Mouse (Mus musculus): Measurements from ENCODE around the gene Myo1c.

GRCm38 (mm10) chr11:75658311-75658710, 8.0 kb downstream of the Myo1c start:
- TF ChIP-seq CTCF (conservative IDR thresholded peaks at IDR 0.05; ENCODE audit: low read length): no peak
- no peak for TF ChIP-seq NANOG (IDR thresholded peaks at IDR 0.05; ENCODE audit: borderline replicate concordance, low read length)
- no peak for TF ChIP-seq POU5F1 (IDR thresholded peaks at IDR 0.05; ENCODE audit: borderline replicate concordance, low read length)
